Mouse (Mus musculus): ENCODE data around the gene Adh7. TPM values are rescaled to one million over a fixed set of nuclear protein-coding genes. Genes with fewer than 3 reads are reported as not detected.

Gene Adh7
- total RNA-seq (2014; rRNA removed): 0.22 and 0.37 TPM in 2 replicates
- 0.70 and 1.2 TPM in 2 replicates for polyA plus RNA-seq (2015; fragmentation: Nextera tagmentation; extraction: Ambion mirVana)

DNA sequence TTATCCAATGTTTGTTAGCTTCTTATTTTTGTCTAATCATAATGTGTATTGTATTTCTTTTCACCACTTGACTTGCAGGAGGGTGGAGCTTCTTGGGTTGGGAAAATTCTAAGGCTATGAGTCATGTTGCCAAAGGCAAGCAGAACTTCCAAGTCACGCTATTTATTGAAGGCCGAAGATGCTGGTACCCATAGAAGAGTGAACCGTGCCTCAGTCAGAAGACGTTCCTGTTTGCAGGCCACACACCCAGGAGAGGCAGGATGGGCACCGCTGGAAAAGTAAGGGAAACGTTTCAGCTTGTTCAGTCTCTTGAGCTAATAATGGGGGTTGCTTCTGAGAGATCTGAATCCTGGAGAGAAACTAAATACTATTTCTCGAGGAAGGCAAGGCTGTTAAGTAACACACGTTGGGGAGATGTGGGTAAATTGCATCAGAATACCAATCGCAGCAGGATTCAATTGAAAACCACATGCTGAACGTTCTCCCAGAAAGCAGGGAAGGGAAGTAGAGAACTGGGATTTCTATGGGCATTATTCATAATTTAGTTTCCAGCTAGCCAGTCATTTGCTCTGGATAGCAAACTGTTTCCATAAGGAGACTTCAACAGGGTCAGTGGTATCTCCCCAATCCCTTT lies at the start of gene Adh7:
TSS of gene Adh7 (plus strand) at position 130 of the 634 bp plus-strand sequence.
- Histone ChIP-seq H3K4me1 (ENCODE audit: insufficient read depth, low read length) (no peaks in the 10 kb centered on the region), H3K9me3 (ENCODE audit: low read length) (no peaks in the 10 kb centered on the region), H3K9ac (replicated peaks; ENCODE audit: low read length) (no peak within 1 kb of the TSS), H3K4me3 (ENCODE audit: low read length) (no peak within 1 kb of the TSS), H3K4me2 (ENCODE audit: low read depth, low read length) (no peak within 1 kb of the TSS), H3K27ac (no peak within 1 kb of the TSS), H3K27me3 (ENCODE audit: insufficient read depth, low read length) (no peaks in the 10 kb centered on the region), H3K36me3 (ENCODE audit: insufficient read depth, low read length) (no peaks in the 10 kb centered on the region)
- no peak for TF ChIP-seq CTCF (IDR thresholded peaks at IDR 0.05; ENCODE audit: low read depth)
- no peak for DNase-seq (ENCODE audit: low spot score)
- no peak for ATAC-seq
- 77% methylated on average over 10 of the region's 10 CpGs for WGBS

DNA sequence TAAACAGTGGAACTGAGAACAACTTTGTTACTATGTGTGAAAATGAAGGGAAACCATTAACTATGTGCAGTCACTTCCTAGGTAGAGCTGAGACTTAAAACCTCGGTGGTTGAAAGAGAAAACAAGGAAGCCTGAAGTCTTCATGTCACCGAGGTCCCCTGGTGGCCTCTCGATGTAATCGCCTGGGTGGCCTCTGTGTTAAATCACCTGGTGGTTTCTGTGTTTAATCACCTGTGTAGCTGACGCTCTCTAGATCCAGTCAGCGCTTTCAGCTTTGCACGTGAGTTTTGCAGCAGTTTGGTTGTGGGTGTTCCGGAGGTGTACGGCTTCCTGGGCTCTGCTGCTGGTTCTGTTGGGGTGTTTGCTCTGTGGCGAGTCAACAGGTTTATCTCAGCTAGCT lies 44.3 kb upstream of the Adh7 start:
- no peak overlapping the region for H3K4me2 ChIP-seq (ENCODE audit: low read depth, low read length)
- ATAC-seq (no peak), DNase-seq (ENCODE audit: low spot score) (no peak)
- no peaks in the 10 kb centered on the region for H3K4me1 ChIP-seq (ENCODE audit: insufficient read depth, low read length)
- no peaks in the 10 kb centered on the region for H3K9me3 ChIP-seq (ENCODE audit: low read length)
- H3K27me3 ChIP-seq (ENCODE audit: insufficient read depth, low read length): no peaks in the 10 kb centered on the region
- TF ChIP-seq CTCF (IDR thresholded peaks at IDR 0.05; ENCODE audit: low read depth): no peak
- H3K36me3 ChIP-seq (ENCODE audit: insufficient read depth, low read length): no peaks in the 10 kb centered on the region
- H3K4me3 ChIP-seq (ENCODE audit: low read length): no peak overlapping the region
- no peak overlapping the region for H3K9ac ChIP-seq (replicated peaks; ENCODE audit: low read length)
- 81% methylated on average over 10 of the region's 10 CpGs for WGBS
- H3K27ac ChIP-seq: no peak overlapping the region

DNA sequence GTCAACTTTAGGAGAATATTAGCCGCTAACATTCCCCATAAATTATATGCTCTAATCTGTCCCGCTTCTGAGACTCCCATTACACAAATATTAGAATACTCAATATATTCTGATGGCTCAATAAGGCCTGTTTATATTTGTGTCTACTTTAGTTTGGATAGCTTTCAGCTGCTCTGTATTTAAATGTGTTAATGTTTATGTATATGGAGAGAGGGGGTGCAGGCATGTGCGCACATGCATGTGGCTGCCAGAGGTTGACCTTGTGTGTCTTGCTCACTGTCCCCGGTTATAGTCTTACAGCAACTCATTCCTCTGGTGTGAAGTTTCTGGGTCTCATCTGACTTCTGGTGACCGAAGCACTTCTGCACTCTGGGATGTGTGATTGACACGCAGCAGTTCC lies 42.0 kb upstream of the Adh7 start:
- DNase-seq (ENCODE audit: low spot score) (no peak), ATAC-seq (no peak)
- Histone ChIP-seq H3K4me3 (ENCODE audit: low read length) (no peak overlapping the region), H3K27me3 (ENCODE audit: insufficient read depth, low read length) (no peaks in the 10 kb centered on the region), H3K36me3 (ENCODE audit: insufficient read depth, low read length) (no peaks in the 10 kb centered on the region), H3K27ac (no peak overlapping the region), H3K9ac (replicated peaks; ENCODE audit: low read length) (no peak overlapping the region), H3K4me2 (ENCODE audit: low read depth, low read length) (no peak overlapping the region), H3K9me3 (ENCODE audit: low read length) (no peaks in the 10 kb centered on the region), H3K4me1 (ENCODE audit: insufficient read depth, low read length) (no peaks in the 10 kb centered on the region)
- WGBS: 90% methylated on average over 6 of the region's 6 CpGs
- no peak for TF ChIP-seq CTCF (IDR thresholded peaks at IDR 0.05; ENCODE audit: low read depth)

DNA sequence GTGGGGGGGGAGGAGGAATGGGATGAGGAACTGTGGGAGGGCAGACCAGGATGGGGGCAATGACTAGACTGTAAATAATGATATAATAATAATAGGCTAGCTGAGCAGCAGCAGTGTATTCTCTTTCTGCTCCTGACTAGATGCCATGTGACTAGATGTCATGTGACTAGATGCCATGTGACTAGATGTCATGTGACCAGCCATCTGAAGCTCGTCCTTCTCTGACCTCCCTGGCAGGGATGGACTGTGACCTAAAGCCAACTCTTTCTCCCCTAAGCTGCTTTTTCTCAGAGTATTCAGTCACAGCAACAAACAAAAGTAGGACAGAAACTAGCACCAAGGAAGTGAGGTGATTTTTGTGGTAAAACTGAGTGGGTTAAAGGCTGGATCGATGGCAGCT lies 35.5 kb upstream of the Adh7 start:
- H3K4me2 ChIP-seq (ENCODE audit: low read depth, low read length): no peak overlapping the region
- ATAC-seq (no peak), DNase-seq (ENCODE audit: low spot score) (no peak)
- H3K4me3 ChIP-seq (ENCODE audit: low read length): no peak overlapping the region
- H3K4me1 ChIP-seq (ENCODE audit: insufficient read depth, low read length): no peaks in the 10 kb centered on the region
- H3K36me3 ChIP-seq (ENCODE audit: insufficient read depth, low read length): no peaks in the 10 kb centered on the region
- no peak overlapping the region for H3K9ac ChIP-seq (replicated peaks; ENCODE audit: low read length)
- no peaks in the 10 kb centered on the region for H3K9me3 ChIP-seq (ENCODE audit: low read length)
- TF ChIP-seq CTCF (IDR thresholded peaks at IDR 0.05; ENCODE audit: low read depth): no peak
- H3K27ac ChIP-seq: no peak overlapping the region
- no peaks in the 10 kb centered on the region for H3K27me3 ChIP-seq (ENCODE audit: insufficient read depth, low read length)
- 89% methylated on average over 2 of the region's 2 CpGs for WGBS

- H3K27me3 ChIP-seq (ENCODE audit: insufficient read depth, low read length): no peaks in the 10 kb centered on the region
- H3K9ac ChIP-seq (replicated peaks; ENCODE audit: low read length): no peak overlapping the region
- no peak for ATAC-seq
- H3K4me2 ChIP-seq (ENCODE audit: low read depth, low read length): no peak overlapping the region
- no peak for TF ChIP-seq CTCF (IDR thresholded peaks at IDR 0.05; ENCODE audit: low read depth)
- 84% methylated on average over 7 of the region's 7 CpGs for WGBS
- H3K4me3 ChIP-seq (ENCODE audit: low read length): no peak overlapping the region
- H3K27ac ChIP-seq: no peak overlapping the region
- no peaks in the 10 kb centered on the region for H3K4me1 ChIP-seq (ENCODE audit: insufficient read depth, low read length)
- no peaks in the 10 kb centered on the region for H3K9me3 ChIP-seq (ENCODE audit: low read length)
- H3K36me3 ChIP-seq (ENCODE audit: insufficient read depth, low read length): no peaks in the 10 kb centered on the region
- DNase-seq (ENCODE audit: low spot score): no peak
Measured at GRCm38 (mm10) chr3:138183371-138183770, 34.2 kb upstream of the Adh7 start.

GRCm38 (mm10) chr3:138185290-138185689 lies 32.3 kb upstream of the Adh7 start:
- TF ChIP-seq CTCF (IDR thresholded peaks at IDR 0.05; ENCODE audit: low read depth): no peak
- 56% methylated on average over 4 of the region's 4 CpGs for WGBS

More at GRCm38 (mm10) chr3:138185290-138185689, 32.3 kb upstream of the Adh7 start:
- H3K4me1 ChIP-seq (ENCODE audit: insufficient read depth, low read length): no peaks in the 10 kb centered on the region
- no peak overlapping the region for H3K27ac ChIP-seq
- H3K4me3 ChIP-seq (ENCODE audit: low read length): no peak overlapping the region
- H3K27me3 ChIP-seq (ENCODE audit: insufficient read depth, low read length): no peaks in the 10 kb centered on the region
- DNase-seq (ENCODE audit: low spot score): no peak
- no peak for ATAC-seq
- H3K4me2 ChIP-seq (ENCODE audit: low read depth, low read length): no peak overlapping the region
- no peaks in the 10 kb centered on the region for H3K9me3 ChIP-seq (ENCODE audit: low read length)
- H3K9ac ChIP-seq (replicated peaks; ENCODE audit: low read length): no peak overlapping the region
- H3K36me3 ChIP-seq (ENCODE audit: insufficient read depth, low read length): no peaks in the 10 kb centered on the region

Data from hindbrain, postnatal 0 days (tissue).